Mouse (Mus musculus) left cerebral cortex, postnatal 4 days (tissue): ENCODE measurements around the gene Tsc22d2. TPM values are rescaled to one million over a fixed set of nuclear protein-coding genes. Genes with fewer than 3 reads are reported as not detected.

Source experiments
- DNase-seq: peaks from one replicate; pipeline ENCODE4 v3.0.0-alpha.2; 2022
- intact Hi-C: fragments of 180-260 bp; cut with DNase I; formaldehyde crosslinking; loops from one replicate; pipeline ENCODE4 v1.15.1; 2025
- total RNA-seq, 2 experiments: library from RNA; stranded (reverse); gene quantifications; 2 replicates each; pipeline ENCODE4 v1.2.3; 2021

The Tsc22d2 gene
- 10 to 100 TPM; 39.1 to 42.2 TPM for total RNA-seq

DNA sequence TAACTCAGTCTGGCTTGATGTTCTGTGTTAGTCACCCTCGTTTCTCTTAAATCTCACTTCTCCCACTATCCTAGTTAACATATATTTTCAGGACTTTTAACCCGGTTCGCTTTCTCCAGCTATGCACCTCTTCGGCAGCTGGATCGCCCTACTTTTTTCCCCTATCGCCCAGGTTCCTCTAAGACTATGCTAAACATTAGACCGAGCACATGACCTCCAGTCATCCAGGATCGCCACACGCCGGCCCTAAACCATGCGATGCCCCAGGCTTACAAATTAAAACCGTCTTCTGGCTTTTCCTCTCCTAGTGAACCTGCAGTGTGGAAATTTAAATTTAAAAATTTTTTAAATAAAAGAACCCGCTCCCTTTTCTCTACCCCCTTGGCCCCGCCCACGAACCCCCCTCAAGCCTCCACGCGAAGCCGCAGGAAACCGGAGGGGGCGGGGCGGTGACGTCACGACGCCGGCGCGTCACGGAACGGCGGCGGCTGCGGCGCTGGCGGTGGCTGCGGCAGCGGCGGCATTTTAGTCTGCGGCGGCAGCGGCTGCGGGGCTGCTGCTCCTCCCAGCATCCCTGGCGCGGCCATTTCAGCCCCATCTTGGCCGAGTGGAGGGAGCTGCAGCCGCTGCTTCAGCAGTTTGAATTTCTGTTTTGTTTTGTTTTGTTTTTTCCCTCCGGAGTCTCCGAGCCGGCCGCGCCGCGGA lies at the start of gene Tsc22d2:
Tsc22d2 (plus strand) TSS at position 482 of the 705 bp plus-strand sequence.
- intact Hi-C loops = no loop called here
- peak; percentile 97 for DNase-seq

DNA sequence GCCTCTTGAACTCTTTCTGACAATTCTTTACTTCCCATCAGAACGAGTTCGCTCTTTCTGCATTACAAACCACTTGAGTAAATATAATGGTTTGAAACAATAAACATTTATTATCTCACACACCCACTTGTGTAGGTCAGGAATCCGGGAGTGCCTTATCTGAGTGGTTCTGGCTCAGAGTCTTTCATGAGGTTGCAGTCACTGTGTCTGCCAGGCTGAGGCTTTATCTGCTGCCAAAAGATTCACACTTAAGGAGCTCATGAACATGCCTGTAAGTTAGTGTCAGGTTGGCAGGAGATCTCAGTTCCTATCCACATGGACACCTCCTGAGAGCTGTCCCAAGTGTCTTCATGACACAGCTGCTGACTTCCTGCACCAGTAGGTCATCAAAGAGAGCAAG lies 47.8 kb upstream of the Tsc22d2 start:
- intact Hi-C loops = loop anchor here (2.0 kb wide), 1 partner anchor 38 kb away; no protein-coding TSS in a partner anchor
- no peak for DNase-seq

DNA sequence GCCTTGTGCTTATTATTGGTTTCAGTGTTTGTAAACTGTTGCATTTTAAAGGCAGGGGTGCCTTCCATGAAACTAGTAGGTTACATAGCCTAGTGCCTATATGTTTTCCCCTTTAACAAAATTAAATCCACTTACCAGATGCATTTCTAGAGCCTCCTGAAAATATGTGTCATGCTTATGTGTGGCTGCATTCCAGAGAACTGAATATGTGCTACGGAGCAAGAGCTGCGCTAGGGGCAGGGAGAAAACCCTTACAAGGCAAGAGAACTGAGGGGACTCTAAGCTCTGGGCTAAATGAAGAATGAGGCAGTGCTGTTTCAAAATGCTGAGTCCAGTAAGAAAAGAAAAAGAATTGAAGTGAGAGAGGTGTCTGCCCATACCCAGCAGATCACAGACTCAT lies 43.7 kb upstream of the Tsc22d2 start:
- intact Hi-C loops = no loop called here
- no peak for DNase-seq

DNA sequence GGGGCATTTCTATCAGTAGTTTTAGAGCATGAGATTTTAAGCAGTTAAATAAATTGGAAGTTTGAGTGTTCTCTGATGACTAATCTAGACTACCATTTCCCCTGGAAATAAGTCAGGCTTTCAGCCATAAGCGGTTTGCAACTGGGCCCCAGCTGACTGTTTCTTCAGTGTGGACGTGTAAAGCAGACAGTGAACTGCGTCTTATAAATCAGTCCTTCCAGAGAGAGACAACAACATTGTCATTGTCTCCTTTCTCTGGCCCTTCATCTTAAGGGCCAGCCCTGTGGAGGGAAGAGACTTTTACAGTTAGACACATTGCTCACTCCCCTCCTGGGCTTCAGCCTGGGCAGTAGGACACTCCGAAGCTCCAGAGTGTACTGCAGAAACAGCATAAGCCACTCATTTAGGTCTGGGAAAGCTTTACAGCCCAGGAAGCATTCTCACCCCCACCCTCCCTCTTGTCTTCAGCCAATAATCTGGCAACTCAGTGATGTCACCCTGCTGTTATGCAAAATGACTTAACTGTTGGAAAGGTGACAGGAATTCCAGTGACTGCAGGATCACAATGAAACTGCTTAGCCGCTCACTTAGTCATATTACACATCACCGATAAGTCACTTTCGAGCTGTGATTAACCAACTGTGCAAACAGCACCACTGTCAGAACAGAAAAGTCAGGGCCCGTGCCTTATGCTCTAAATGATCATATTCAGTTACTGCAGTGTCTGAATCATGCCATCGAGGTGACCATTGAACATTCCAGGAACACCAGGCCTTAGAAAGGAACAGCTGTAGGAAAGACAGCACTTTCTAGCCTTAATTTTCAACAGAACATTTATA lies 42.2 kb upstream of the Tsc22d2 start:
- DNase-seq = peak; percentile 50
- intact Hi-C loops = no loop called here

DNA sequence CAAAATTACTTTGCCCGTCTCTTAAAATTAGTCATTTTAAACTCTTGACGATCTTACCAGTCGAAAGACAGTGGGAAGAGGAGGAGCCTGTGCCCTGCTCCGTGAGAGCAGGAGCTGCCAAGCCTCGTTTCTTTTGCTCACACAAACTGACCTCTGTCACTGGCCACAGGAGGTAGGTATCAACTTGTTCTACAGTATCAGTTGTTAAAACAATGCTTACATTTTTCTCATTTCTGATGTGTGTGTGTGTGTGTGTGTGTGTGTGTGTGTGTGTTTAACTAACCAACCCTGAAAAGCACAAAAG lies 41.7 kb upstream of the Tsc22d2 start:
- intact Hi-C loops = no loop called here
- no peak for DNase-seq

DNA sequence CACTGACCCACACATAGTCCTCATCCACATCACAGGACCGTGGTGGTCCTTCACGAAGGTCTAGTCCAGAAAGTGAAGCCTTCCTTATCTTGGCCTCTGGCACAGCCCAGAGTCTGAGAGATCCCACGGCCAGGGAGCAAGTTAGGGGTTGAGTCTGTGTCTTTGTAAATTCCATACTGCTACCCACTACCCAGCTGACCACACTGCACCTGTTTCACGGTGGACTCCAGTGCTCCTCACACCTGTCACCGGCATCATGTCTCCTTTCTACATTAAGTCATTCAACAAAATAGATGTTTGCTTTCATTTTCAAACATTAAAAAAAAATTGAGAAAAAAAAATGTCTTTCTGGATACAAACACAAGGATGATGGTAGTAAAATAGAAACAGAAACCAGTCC lies 40.2 kb upstream of the Tsc22d2 start:
- no peak for DNase-seq
- intact Hi-C loops = no loop called here

DNA sequence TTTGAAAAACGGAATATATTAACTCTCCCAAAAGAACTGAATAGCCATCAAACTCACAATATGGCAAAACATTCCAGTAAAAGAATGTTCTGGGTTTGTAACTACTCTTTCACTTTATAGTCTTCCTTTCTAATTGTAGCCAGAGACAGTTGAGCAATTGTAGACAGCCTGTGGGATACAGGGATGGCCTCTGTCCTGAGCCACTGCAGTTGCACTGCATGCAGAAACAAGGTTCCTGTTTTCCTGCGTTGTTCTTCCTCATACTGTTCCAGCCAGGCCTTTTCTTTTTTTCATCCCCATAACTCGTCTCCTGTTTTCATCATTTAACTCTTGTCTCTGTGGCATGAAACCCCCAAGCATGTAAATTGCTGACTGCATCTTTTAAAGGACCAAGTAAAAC lies 37.8 kb upstream of the Tsc22d2 start:
- DNase-seq = no peak
- intact Hi-C loops = no loop called here

DNA sequence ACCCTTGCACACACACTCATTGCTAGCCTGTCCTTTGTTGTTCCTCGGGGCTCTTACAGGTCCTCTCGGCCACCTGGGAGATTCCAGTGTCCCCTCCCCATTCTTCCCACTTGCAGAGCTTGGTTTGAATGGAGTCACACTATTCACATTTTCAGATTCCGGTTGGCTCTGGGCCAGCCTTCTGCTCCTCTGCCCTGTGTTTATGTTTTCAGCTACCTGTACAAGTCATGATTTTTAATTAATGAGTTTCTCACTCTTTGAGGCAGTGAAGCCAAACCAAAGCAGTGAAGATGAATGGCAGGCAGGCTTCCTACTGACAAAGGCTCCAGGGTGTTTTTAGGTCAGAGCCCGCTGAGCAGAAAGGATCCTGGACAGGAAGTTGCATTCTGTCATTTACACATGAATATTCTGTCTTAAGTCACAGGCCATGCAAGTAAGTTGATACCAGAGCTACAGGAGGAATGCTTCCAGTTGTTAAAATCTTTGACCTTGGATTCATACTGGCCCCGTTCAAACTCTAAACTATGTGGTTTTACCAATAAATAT lies 36.9 kb upstream of the Tsc22d2 start:
- no peak for DNase-seq
- intact Hi-C loops = no loop called here

DNA sequence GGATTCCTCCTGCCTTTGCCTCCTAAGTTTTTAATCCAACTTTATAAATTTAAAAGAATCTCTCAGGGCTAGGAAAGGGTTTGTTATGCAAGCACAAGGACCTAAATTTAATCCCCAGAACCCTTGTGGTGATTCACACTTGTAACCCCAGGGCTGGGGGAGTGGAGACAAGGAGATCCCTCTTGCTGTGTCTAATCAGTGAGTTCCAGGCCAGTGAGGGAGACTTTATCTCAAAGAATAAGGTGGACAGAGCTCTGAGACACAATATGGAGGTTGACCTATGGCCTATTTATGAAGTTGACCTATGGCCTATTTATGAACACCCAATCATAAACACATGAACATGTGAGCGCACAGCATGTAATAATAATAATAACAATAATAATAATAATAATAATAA lies 31.8 kb upstream of the Tsc22d2 start:
- DNase-seq = no peak
- intact Hi-C loops = no loop called here

DNA sequence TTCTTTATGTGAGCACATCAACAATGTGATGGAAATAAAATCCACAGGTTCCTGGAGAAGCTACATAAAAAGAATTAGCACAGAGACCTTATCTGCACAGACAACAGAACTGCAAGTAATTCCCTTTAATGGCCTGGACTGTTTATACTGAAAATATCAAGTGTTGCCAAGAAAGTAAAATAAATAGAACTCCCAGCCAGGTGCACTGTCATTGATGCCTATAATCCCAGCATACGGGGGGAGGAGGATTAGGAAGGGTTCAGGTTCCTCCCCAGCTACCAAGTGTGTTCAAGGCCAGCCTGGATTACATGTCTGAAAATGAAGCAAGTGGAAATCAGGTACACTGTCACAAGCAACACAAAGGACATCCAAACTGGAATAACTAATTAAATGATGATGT lies 29.5 kb upstream of the Tsc22d2 start:
- intact Hi-C loops = no loop called here
- DNase-seq = no peak

DNA sequence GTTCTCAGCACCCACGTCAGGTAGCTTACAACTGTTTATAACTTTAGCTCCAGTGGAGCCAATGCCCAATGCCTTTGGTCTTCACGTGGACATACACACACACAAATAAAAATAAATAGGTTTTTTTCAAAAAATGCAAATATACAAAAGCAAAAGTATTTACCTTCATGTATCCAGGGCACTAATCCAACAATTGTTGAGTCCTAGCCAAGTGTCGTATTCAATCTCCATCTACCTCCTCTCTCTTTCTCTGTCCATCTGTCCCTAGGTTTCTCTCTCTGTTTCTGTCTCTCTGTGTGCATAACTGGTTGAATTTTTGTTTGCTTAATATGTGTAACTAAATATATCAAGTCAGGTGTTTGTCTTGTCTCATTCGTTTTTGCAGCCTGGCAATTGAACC lies 25.8 kb upstream of the Tsc22d2 start:
- intact Hi-C loops = no loop called here
- no peak for DNase-seq

DNA sequence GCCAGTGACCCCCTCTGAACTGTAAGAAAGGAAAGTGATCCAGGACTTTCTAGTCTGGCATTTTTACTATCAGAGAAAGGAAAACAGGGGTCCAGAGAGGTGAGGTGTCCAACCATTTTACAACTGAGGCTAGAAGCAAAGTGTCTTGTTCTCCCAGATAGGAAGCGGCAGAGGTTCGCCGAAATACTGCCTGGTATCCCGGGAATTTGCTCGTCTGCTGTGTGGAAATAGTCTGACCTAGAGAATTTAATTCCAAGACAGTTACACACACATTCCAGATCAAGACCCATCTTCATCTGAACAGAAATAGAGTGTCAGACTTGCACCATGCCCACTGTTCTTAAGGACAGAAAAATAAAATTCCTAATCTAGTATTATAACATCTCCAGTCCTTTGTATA lies 16.0 kb upstream of the Tsc22d2 start:
- intact Hi-C loops = no loop called here

DNA sequence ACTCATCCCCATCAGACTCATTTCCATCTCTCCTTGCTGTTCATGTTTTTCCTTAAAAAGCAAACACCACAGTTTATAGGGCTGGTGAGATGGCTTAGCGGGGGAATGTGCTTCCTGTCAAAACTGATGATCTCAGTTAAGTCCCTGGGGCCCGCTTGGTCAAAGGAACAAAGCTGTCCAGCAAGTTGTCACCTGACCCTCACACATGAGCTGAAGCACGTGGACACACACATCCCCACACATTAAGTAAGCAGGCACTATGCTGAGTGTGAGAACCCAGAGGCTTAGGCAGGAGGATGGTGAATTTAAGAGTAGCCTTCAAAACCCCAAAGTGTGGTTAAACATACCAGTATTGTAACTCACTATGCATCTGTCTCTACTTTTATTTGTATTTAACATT lies 14.6 kb upstream of the Tsc22d2 start:
- intact Hi-C loops = no loop called here
- DNase-seq = no peak

More for the DNA sequence above, 16.0 kb upstream of the Tsc22d2 start:
- no peak for DNase-seq

DNA sequence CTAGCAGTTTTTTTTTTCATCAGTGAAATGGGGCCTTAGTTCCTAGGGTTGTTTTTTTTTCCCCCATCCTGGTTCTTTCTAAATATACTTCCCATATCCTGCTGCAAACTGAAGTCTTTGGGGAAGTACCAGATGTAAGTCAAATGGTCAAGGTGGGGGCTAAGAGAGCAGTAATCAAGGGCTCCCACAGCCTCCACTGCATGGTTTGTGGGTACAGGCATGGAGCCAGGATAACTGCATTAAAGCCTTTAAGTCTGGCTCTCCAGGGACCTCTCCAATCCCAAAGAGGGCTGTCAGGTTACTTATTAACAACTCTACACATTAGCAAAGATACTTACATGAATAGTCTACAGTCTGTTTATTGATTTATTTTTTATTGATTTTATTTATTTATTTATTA lies 2.8 kb upstream of the Tsc22d2 start:
- intact Hi-C loops = no loop called here

DNA sequence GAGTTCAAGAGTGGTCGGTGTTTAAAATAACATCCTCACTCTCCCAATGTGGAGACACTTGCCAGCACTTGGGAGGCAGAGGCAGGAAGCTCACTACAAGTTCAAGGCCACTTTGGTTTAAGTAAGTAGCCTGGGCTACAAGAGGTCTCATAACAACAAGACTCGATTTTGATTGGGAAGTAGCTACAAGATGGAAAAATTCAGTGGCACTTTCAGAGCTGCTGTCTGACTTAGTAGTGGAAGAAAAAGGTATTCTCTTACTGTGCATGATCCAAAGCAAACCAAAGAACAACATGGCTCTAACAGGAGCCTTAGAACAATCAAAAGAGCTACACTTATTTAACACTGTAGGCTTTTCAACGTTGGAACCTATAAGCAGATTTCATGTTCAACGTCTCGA lies 844 bp upstream of the Tsc22d2 start:
- intact Hi-C loops = no loop called here
- DNase-seq = no peak

More for the DNA sequence above, 2.8 kb upstream of the Tsc22d2 start:
- no peak for DNase-seq

DNA sequence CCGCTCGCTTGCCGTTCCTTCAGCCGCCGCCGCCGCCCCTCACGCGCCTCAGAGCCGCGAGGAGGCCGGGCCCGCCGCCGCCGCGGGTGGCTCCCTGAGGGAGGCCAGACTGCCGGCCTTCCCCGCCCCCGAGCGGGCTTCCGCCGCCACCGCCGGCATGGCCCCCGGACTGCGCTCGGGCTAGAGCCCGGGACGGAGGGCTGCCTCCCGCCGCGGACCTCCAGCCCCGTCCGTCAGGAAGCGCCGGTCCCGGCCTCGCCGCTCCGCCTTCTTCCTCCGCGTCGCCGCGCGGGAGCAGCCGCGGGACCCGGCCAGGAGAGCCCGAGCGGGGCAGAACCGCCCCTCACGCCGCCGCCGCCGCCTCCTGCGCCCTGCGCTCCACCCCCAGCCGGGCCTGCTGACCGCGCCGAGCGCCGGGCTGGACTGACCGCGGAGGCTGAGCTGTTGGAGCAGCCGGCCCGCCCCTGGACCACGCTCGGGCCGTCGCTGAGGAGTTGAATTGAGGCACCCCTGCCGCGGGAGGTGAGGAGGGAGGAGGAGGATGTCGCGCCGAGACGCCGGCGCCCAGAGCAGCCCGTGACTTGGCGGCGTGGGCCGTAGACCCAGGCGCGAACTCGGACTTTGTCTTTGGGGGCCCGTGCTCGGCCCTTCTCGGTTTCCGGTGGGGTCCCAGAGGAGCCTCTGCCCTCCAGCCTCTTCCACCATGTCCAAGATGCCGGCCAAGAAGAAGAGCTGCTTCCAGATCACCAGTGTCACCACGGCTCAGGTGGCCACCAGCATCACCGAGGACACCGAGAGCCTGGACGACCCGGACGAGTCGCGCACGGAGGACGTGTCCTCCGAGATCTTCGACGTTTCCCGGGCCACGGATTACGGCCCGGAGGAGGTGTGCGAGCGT lies 720 bp downstream of the Tsc22d2 start:
- DNase-seq = peak; percentile 55
- intact Hi-C loops = loop anchor here (5.0 kb wide), 2 partner anchors 248 to 573 kb away; no protein-coding TSS in a partner anchor

DNA sequence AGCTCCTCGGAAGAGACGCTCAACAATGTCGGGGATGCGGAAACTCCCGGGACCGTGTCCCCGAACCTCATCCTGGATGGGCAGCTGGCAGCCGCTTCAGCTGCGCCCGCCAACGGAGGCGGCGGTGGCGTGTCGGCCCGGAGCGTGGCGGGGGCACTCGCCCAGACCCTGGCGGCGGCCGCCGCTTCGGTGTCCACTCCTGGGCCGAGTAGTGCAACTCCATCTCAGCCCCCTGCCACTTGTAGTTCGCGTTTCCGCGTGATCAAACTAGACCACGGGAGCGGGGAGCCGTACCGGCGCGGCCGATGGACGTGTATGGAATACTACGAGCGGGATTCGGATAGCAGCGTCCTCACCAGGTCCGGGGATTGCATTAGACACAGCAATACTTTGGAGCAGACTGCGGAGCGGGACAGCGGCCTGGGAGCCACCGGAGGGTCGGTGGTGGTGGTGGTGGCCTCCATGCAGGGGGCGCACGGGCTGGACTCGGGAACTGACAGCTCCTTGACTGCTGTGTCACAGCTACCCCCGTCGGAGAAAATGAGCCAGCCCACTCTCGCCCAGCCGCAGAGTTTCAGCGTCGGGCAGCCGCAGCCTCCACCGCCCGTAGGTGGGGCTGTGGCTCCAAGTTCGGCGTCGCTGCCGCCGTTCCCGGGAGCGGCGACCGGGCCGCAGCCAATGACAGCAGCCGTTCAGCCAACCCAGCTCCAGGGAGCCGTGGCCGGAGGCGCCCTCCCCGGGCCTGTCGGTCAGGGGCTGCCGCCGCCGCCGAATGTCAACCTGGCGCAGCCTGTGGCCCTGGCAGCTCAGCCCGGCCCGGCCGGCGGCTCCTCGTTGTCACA lies 1.6 kb downstream of the Tsc22d2 start:
- peak; percentile 84 for DNase-seq
- intact Hi-C loops = loop anchor here (5.0 kb wide), 2 partner anchors 249 to 574 kb away; no protein-coding TSS in a partner anchor

DNA sequence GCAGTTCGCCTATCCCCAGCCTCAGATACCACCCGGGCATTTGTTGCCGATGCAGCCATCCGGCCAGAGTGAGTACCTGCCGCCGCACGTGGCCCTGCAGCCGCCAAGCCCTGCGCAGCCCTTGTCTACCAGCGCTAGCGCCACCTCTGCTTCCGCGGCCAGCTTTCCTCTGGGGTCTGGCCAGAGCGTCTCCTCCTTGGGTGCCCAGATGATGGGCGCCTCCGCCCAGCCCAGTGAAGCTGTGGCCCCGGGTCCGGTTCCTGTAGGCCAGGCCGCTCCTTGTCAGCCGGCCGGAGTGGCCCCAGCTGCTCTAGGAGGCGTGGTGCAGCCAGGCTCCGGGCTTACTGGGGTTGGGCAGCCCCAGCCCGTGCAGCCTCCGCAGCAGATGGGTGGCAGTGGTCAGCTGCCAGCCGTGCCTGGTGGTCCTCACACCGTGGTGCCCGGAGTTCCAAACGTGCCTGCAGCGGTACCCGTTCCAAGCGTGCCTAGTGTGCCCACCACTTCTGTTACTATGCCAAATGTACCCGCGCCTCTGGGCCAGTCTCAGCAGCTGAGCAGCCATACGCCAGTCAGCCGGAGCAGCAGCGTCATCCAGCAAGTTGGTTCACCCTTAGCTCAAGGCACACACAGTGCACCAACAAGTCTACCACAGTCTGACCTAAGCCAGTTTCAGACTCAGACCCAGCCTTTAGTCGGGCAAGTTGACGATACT lies 2.4 kb downstream of the Tsc22d2 start:
- intact Hi-C loops = loop anchor here (5.0 kb wide), 2 partner anchors 250 to 575 kb away; no protein-coding TSS in a partner anchor
- peak; percentile 86 for DNase-seq
